Mouse (Mus musculus) kidney, adult 2 months (tissue): ENCODE data around the gene Cd83. TPM values are rescaled to one million over a fixed set of nuclear protein-coding genes. Genes with fewer than 3 reads are reported as not detected.

Experiments
- DNase-seq: peaks from one replicate; pipeline ENCODE4 v3.0.0; 2021
- H3K27ac ChIP-seq: fragments of 200-500 bp; 2 replicates; pipeline ENCODE4 v1.5.1; 2012; ENCODE audit warnings: low read depth, low read length, control low read depth, inconsistent platforms; ENCODE audit not compliant: insufficient read depth
- H3K27me3 ChIP-seq: fragments of 200-500 bp; replicated peaks from 2 replicates; pipeline ENCODE4 v1.6.1; 2012; ENCODE audit warnings: mild to moderate bottlenecking, moderate library complexity, low read length, inconsistent platforms; ENCODE audit not compliant: control insufficient read depth, insufficient read depth
- H3K36me3 ChIP-seq: fragments of 200-500 bp; 2 replicates; pipeline ENCODE4 v1.6.1; 2012; ENCODE audit warnings: mild to moderate bottlenecking, moderate library complexity, low read length, inconsistent platforms; ENCODE audit not compliant: control insufficient read depth, insufficient read depth
- H3K4me1 ChIP-seq: fragments of 200-500 bp; 2 replicates; pipeline ENCODE4 v1.6.1; 2011; ENCODE audit warnings: low read length; ENCODE audit not compliant: control insufficient read depth, insufficient read depth
- H3K4me3 ChIP-seq: fragments of 200-500 bp; 2 replicates; pipeline ENCODE4 v1.5.1; 2011; ENCODE audit warnings: mild to moderate bottlenecking, low read depth, low read length, control low read depth; ENCODE audit not compliant: insufficient read depth
- CTCF ChIP-seq: fragments of 200-500 bp; conservative IDR thresholded peaks from 2 replicates; pipeline ENCODE4 v1.5.1; 2011; ENCODE audit warnings: low read depth, mild to moderate bottlenecking, control low read depth, low read length, moderate library complexity, mixed read lengths; ENCODE audit not compliant: insufficient read depth, insufficient read length
- POLR2A ChIP-seq: fragments of 200-500 bp; IDR thresholded peaks from one replicate; pipeline ENCODE4 v1.6.1; 2011; ENCODE audit warnings: low read depth, low read length, control low read depth
- WGBS: fragments of 180-500 bp; shearing (Covaris S2); methylation state at CpG from one replicate; pipeline ENCODE4 v1.1.7; 2018; 5-methylcytosine and 5-hydroxymethylcytosine counted together
- polyA plus RNA-seq: library from polyadenylated mRNA; depleted of rRNA; stranded (reverse); fragments of >200 nt; gene quantifications from 2 replicates; pipeline ENCODE4 v1.2.3, GENCODE M21; 2012; rRNA removed

Cd83 gene
- polyA plus RNA-seq, result 1.8 and 3.3 TPM in 2 replicates

DNA sequence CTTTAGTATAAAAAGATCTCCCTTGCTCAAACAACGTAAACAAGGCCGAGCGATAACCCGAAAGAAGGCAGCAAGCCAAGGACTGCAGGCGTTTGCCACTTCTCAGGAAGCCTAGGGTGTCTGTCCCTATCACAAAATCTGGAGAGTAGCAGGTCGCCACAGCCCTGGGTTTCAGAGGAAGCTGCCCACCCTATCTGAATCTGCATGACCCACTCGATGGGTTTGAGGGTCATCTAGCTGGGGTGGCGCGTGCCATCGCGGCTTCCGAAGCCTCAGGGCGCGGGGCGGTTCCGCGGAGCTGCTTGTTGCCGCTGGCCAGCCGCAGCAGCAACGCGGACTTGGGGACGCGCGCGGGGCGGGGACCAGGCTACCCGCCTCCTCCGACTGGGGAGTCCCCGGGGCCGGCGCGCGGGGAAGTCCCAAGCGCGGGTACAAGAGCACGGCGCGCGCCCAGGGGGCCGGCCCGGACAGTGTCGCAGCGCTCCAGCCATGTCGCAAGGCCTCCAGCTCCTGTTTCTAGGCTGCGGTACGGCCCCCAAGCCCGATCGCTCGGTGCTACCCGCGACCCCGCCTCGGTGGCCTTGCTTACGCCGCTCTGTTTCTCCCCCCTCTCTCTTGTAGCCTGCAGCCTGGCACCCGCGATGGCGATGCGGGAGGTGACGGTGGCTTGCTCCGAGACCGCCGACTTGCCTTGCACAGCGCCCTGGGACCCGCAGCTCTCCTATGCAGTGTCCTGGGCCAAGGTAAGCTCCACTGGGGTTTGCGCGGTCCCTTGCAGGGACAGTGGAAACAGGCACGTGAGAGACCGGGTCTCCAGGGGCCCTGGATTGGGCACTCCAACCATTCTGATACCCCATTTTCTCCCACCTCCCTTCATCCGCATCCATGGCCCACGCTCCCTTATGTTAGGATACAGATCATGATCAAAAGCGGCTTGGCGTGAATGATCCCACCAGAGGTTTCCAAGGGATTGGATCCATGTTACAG lies at the start of gene Cd83:
Cd83 (plus strand) TSS at position 51 of the 987 bp plus-strand sequence.
- peak; percentile 66 for DNase-seq
- Histone ChIP-seq H3K36me3 (no peaks in the 10 kb centered on the region), H3K27ac (no peak within 1 kb of the TSS), H3K4me3 (peak within 1 kb of the TSS; percentile 60), H3K4me1 (no peaks in the 10 kb centered on the region; the same call in 1 of the 2 replicates), H3K27me3 (no peaks in the 10 kb centered on the region)
- TF ChIP-seq CTCF, result no peak
- no peak for TF ChIP-seq POLR2A
- WGBS, result 6% methylated on average over 73 of the region's 73 CpGs

DNA sequence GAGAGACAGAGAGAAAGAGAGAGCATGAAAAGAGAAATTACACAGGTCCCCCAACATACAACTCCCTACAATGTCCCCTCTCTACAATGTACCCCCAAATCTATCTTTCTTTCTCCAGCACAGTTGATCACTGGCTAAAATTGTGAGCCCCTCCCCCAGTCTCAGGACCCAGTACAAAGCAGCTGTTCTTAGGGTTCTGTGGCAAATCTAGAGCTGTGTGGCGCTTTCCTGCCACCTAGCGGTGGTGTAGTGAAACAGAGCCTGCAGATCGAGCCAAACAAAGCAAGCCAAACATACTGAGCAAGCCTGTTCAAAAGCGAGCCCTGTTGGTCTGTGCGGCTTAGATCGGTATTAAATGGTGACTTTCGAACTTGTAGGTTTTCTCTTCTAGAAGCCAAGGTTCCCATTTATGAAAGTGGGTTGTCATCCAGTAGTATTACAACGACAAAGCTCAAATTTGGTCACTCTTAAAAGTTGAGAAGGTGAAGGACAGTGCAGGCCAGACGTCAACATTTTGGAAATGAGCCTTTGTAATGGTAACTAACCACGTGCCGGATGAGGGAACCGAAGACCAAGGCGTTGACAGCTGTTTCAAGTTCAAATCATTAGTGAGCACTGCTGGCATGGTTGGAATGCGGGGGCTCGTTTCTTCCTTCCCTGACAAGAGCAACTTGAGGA lies 44.8 kb upstream of the Cd83 start:
- WGBS, result 27% methylated on average over 15 of the region's 15 CpGs
- no peak overlapping the region for H3K4me3 ChIP-seq
- H3K27me3 ChIP-seq, result no peaks in the 10 kb centered on the region
- no peak overlapping the region for H3K27ac ChIP-seq
- H3K36me3 ChIP-seq, result no peaks in the 10 kb centered on the region
- H3K4me1 ChIP-seq, result no peaks in the 10 kb centered on the region
- TF ChIP-seq POLR2A (no peak), CTCF (peak; percentile 93)
- DNase-seq, result peak; percentile 79

DNA sequence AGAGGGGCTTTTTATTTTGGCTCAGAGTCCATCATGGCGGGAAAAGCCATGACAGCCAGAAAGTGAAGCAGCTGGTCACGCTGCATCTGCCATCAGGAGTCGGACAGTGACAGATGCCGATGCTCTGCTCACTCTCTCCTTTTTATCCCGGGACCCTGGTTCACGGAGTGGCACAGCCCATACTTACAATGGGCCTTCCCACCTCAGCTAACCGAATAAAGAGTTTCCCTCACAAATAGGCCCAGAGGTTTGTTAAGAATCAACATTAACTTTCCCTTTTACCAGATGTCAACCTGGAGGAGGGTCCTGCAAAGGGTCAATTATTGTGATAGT lies 44.3 kb upstream of the Cd83 start:
- Histone ChIP-seq H3K27me3 (no peaks in the 10 kb centered on the region), H3K36me3 (no peaks in the 10 kb centered on the region), H3K4me3 (no peak overlapping the region), H3K27ac (no peak overlapping the region), H3K4me1 (no peaks in the 10 kb centered on the region)
- WGBS, result 81% methylated on average over 7 of the region's 7 CpGs
- TF ChIP-seq CTCF (no peak), POLR2A (no peak)
- DNase-seq, result no peak

- Histone ChIP-seq H3K4me3 (no peak overlapping the region), H3K27ac (no peak overlapping the region), H3K4me1 (no peaks in the 10 kb centered on the region), H3K36me3 (no peaks in the 10 kb centered on the region), H3K27me3 (no peaks in the 10 kb centered on the region)
- DNase-seq, result no peak
- 70% methylated on average over 3 of the region's 3 CpGs for WGBS
- TF ChIP-seq CTCF (no peak), POLR2A (no peak)
Measured at GRCm38 (mm10) chr13:43742677-43743076, 41.9 kb upstream of the Cd83 start.

- TF ChIP-seq POLR2A, result no peak
- Histone ChIP-seq H3K4me3 (no peak overlapping the region), H3K27me3 (no peaks in the 10 kb centered on the region), H3K27ac (no peak overlapping the region), H3K36me3 (no peaks in the 10 kb centered on the region), H3K4me1 (no peaks in the 10 kb centered on the region)
- DNase-seq, result no peak
- WGBS, result 87% methylated on average over 7 of the region's 7 CpGs
Measured at GRCm38 (mm10) chr13:43744259-43744658, 40.3 kb upstream of the Cd83 start.

DNA sequence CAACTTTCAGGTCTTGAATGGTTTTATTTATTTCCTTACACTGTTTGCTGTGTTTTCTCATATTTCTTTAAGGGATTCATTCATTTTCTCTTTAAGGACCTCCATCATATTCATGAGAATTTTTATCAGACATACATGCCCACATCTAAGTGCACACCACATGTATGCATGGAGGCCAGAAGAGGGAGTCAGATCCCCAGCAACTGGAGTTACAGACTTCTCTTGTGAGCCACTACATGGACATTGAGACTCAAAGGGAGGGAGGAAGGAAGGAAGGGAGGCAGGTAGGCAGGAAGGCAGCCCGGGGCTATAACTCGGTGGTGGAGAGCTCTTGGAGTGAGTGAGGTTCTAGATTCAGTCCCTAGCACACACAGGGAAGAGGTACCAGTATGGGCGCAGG lies 34.3 kb upstream of the Cd83 start:
- TF ChIP-seq CTCF (peak; percentile 27; the same call in 1 of the 2 replicates), POLR2A (no peak)
- whole genome bisulfite sequencing, result 53% methylated on average over 3 of the region's 3 CpGs
- no peak overlapping the region for H3K4me3 ChIP-seq
- H3K27me3 ChIP-seq, result no peaks in the 10 kb centered on the region
- no peaks in the 10 kb centered on the region for H3K4me1 ChIP-seq
- no peak overlapping the region for H3K27ac ChIP-seq
- H3K36me3 ChIP-seq, result no peaks in the 10 kb centered on the region
- no peak for DNase-seq

GRCm38 (mm10) chr13:43750966-43751365 lies 33.6 kb upstream of the Cd83 start:
- no peaks in the 10 kb centered on the region for H3K4me1 ChIP-seq
- DNase-seq, result no peak
- no peak overlapping the region for H3K27ac ChIP-seq
- no peaks in the 10 kb centered on the region for H3K27me3 ChIP-seq
- H3K4me3 ChIP-seq, result no peak overlapping the region
- no peaks in the 10 kb centered on the region for H3K36me3 ChIP-seq
- no peak for TF ChIP-seq POLR2A
- 82% methylated on average over 6 of the region's 6 CpGs for WGBS
